Mouse (Mus musculus) gastrocnemius, postnatal 36 days (tissue): ENCODE measurements around the gene Klra2. TPM values are rescaled to one million over a fixed set of nuclear protein-coding genes. Genes with fewer than 3 reads are reported as not detected.
"Not testable (repeated sequence)": the region's sequence is repeated elsewhere in the genome, so short reads cannot be mapped to it uniquely, and the experiment has no call there.

Experiments
- DNase-seq, 2 experiments: peaks; one replicate each; pipeline ENCODE4 v3.0.0; 2022
- intact Hi-C: fragments of 180-260 bp; cut with DNase I; formaldehyde crosslinking; loops from one replicate; pipeline ENCODE4 v1.15.1; 2025
- long read RNA-seq, 2 experiments: library from polyadenylated mRNA; stranded (forward); transcript quantifications; one replicate each; pipeline ENCODE4 v2.0.0; 2021
- total RNA-seq, 2 experiments: library from RNA; stranded (reverse); gene quantifications; 2 replicates each; pipeline ENCODE4 v1.2.3; 2021

The Klra2 gene
- total RNA-seq = not detected
- long read RNA-seq, experiment 1 = 0 reads
- long read RNA-seq, experiment 2 = 0 reads

- DNase-seq = no peak
- intact Hi-C loops = no loop called here
These were observed at the start of gene Klra2 for GRCm38 (mm10) chr6:131247206-131247605. Gene Klra2, minus strand, starts transcription at chr6:131247362.

GRCm38 (mm10) chr6:131294435-131295112, 47.4 kb upstream of the Klra2 start:
- no peak for DNase-seq
- intact Hi-C loops = loop anchor here (5.0 kb wide), 1 partner anchor 128 kb away; no protein-coding TSS in a partner anchor

- intact Hi-C loops = loop anchor here (5.0 kb wide), 1 partner anchor 128 kb away; no protein-coding TSS in a partner anchor
- DNase-seq = no peak
These were observed 46.8 kb upstream of the Klra2 start for GRCm38 (mm10) chr6:131293916-131294315.

GRCm38 (mm10) chr6:131292991-131293788, 46.0 kb upstream of the Klra2 start, which contains the start of gene Magohb:
Gene Magohb, minus strand, starts transcription at chr6:131293244.
- DNase-seq = peak; percentile 75 to 83
- intact Hi-C loops = loop anchor here (5.0 kb wide), 1 partner anchor 129 kb away; no protein-coding TSS in a partner anchor

- intact Hi-C loops = loop anchor here (5.0 kb wide), 1 partner anchor 130 kb away; no protein-coding TSS in a partner anchor
These were observed 45.3 kb upstream of the Klra2 start for GRCm38 (mm10) chr6:131292276-131292990.

GRCm38 (mm10) chr6:131290430-131290829, 43.3 kb upstream of the Klra2 start:
- intact Hi-C loops = loop anchor here (5.0 kb wide), 1 partner anchor 132 kb away; no protein-coding TSS in a partner anchor

More at GRCm38 (mm10) chr6:131292276-131292990, 45.3 kb upstream of the Klra2 start:
- DNase-seq = no peak

GRCm38 (mm10) chr6:131278160-131278559, 31.0 kb upstream of the Klra2 start:
- DNase-seq, intact Hi-C loops: not testable (repeated sequence)

More at GRCm38 (mm10) chr6:131290430-131290829, 43.3 kb upstream of the Klra2 start:
- DNase-seq = no peak

GRCm38 (mm10) chr6:131276659-131277058, 29.5 kb upstream of the Klra2 start:
- no peak for DNase-seq
- intact Hi-C loops = no loop called here

GRCm38 (mm10) chr6:131272311-131272710, 25.1 kb upstream of the Klra2 start:
- no peak for DNase-seq
- intact Hi-C loops = no loop called here

GRCm38 (mm10) chr6:131270312-131270711, 23.1 kb upstream of the Klra2 start:
- intact Hi-C loops = no loop called here
- no peak for DNase-seq

- intact Hi-C loops = no loop called here
- no peak for DNase-seq
These were observed 22.4 kb upstream of the Klra2 start for GRCm38 (mm10) chr6:131269599-131269998.

GRCm38 (mm10) chr6:131264175-131264574, 17.0 kb upstream of the Klra2 start:
- no peak for DNase-seq
- intact Hi-C loops = no loop called here

- no peak for DNase-seq
- intact Hi-C loops = no loop called here
These were observed 15.6 kb upstream of the Klra2 start for GRCm38 (mm10) chr6:131262778-131263177.

GRCm38 (mm10) chr6:131262009-131262408, 14.8 kb upstream of the Klra2 start:
- intact Hi-C loops = no loop called here
- DNase-seq = no peak

GRCm38 (mm10) chr6:131245081-131245480, 2.1 kb downstream of the Klra2 start:
- intact Hi-C loops = no loop called here
- DNase-seq = no peak

Other genes starting within 250 kb of the Klra2 start
- 1 to 10 TPM; 2.6 to 4.5 TPM for gene Magohb, start 45.9 kb upstream of the Klra2 start, total RNA-seq
- gene Styk1, start 106.2 kb upstream of the Klra2 start, total RNA-seq = 1 to 10 TPM in 1 of 2 experiments, under 1 TPM in 1; 0.59 to 1.4 TPM
- 1,000 to 10,000 TPM; 1,485 to 1,638 TPM for gene Ybx3, start 141.1 kb upstream of the Klra2 start, total RNA-seq
- gene 5430401F13Rik, start 239.0 kb upstream of the Klra2 start, total RNA-seq = not detected
- gene Gm6619, start 239.0 kb upstream of the Klra2 start, total RNA-seq = not detected